Mouse (Mus musculus) CH12.LX (cell line): Measurements from ENCODE around the gene Prr23a3. TPM values are rescaled to one million over a fixed set of nuclear protein-coding genes. Genes with fewer than 3 reads are reported as not detected.

ENCODE experiments used
- DNase-seq: peaks from one replicate; pipeline ENCODE4 v3.0.0-alpha.2; 2013; ENCODE audit errors: extremely low read depth
- H3K27ac ChIP-seq: 2 replicates; pipeline ENCODE4 v1.5.1; 2012; ENCODE audit warnings: low read depth, mild to moderate bottlenecking, control low read depth, moderate library complexity; ENCODE audit not compliant: insufficient read depth
- H3K27me3 ChIP-seq: replicated peaks from 2 replicates; pipeline ENCODE3; 2012; ENCODE audit warnings: inconsistent platforms
- H3K36me3 ChIP-seq, 2 experiments: replicated peaks in 1 of 2; 2 replicates each; pipeline versions ENCODE3 to v1.6.1; 2012; ENCODE audit warnings: inconsistent platforms in 1 of 2, low read length in 1 of 2, mild to moderate bottlenecking in 1 of 2, mixed read lengths in 1 of 2, moderate library complexity in 1 of 2; ENCODE audit not compliant: control insufficient read depth in 1 of 2, insufficient read depth in 1 of 2
- H3K4me1 ChIP-seq, 2 experiments: 2 replicates each; pipeline ENCODE4 v1.6.1; 2012; ENCODE audit warnings: inconsistent platforms in 1 of 2, moderate library complexity in 1 of 2; ENCODE audit not compliant: insufficient read depth in 2 of 2, control insufficient read depth in 1 of 2
- H3K4me2 ChIP-seq: 2 replicates; pipeline ENCODE4 v1.6.1; 2012; ENCODE audit warnings: low read depth, mild to moderate bottlenecking, control low read depth; ENCODE audit not compliant: poor library complexity, insufficient read depth, severe bottlenecking
- H3K4me3 ChIP-seq, 3 experiments: fragments of 150-350 bp in 1 of 3; sonication (generic) in 1 of 3; replicated peaks in 1 of 3; 2 replicates each; pipeline versions ENCODE3 to v1.5.1; 2011 to 2012; ENCODE audit warnings: low read depth in 2 of 3, low read length in 2 of 3, mild to moderate bottlenecking in 2 of 3, moderate library complexity in 2 of 3, control low read depth in 1 of 3, improper control_type of control experiment in 1 of 3, inconsistent platforms in 1 of 3, mixed read lengths in 1 of 3; ENCODE audit not compliant: poor library complexity in 1 of 3
- H3K79me2 ChIP-seq: replicated peaks from 2 replicates; pipeline ENCODE4 v1.6.1; 2012; ENCODE audit warnings: mild to moderate bottlenecking, moderate library complexity; ENCODE audit not compliant: control insufficient read depth, poor library complexity, insufficient read depth, severe bottlenecking; ENCODE audit errors: extremely low read depth
- H3K9ac ChIP-seq: 2 replicates; pipeline ENCODE4 v1.6.1; 2012; ENCODE audit warnings: low read depth, mild to moderate bottlenecking, control low read depth, moderate library complexity; ENCODE audit not compliant: insufficient read depth
- H3K9me3 ChIP-seq: replicated peaks from 2 replicates; pipeline ENCODE3; 2012; ENCODE audit warnings: low read length, inconsistent platforms, mixed read lengths
- BHLHE40 ChIP-seq: IDR thresholded peaks from 2 replicates; pipeline ENCODE4 v1.6.1; 2011; ENCODE audit warnings: mild to moderate bottlenecking, low read depth, low read length, improper control_type of control experiment
- CHD2 ChIP-seq: IDR thresholded peaks from 2 replicates; pipeline ENCODE4 v1.6.1; 2011; ENCODE audit warnings: low read length, improper control_type of control experiment
- EP300 ChIP-seq: IDR thresholded peaks from 2 replicates; pipeline ENCODE4 v1.6.1; 2011; ENCODE audit warnings: low read length, improper control_type of control experiment
- HCFC1 ChIP-seq: IDR thresholded peaks from 2 replicates; pipeline ENCODE4 v1.6.1; 2012; ENCODE audit warnings: low read depth, mild to moderate bottlenecking, inconsistent platforms, low read length, improper control_type of control experiment
- IRF4 ChIP-seq: IDR thresholded peaks from 2 replicates; pipeline ENCODE4 v1.6.1; 2014; ENCODE audit warnings: low read depth, mild to moderate bottlenecking, inconsistent platforms, low read length, improper control_type of control experiment
- JUND ChIP-seq: conservative IDR thresholded peaks from 2 replicates; pipeline ENCODE4 v1.6.1; 2011; ENCODE audit warnings: low read depth, low read length, improper control_type of control experiment
- KAT2A ChIP-seq: IDR thresholded peaks from 2 replicates; pipeline ENCODE4 v1.6.1; 2012; ENCODE audit warnings: low read length, improper control_type of control experiment, inconsistent platforms; ENCODE audit not compliant: insufficient replicate concordance
- MXI1 ChIP-seq: IDR thresholded peaks from 2 replicates; pipeline ENCODE4 v1.6.1; 2011; ENCODE audit warnings: mild to moderate bottlenecking, low read depth, low read length, improper control_type of control experiment
- MYC ChIP-seq: IDR thresholded peaks from 2 replicates; pipeline ENCODE4 v1.6.1; 2011; ENCODE audit warnings: low read depth, mild to moderate bottlenecking, improper control_type of control experiment, low read length
- PAX5 ChIP-seq: IDR thresholded peaks from 2 replicates; pipeline ENCODE4 v1.6.1; 2012; ENCODE audit warnings: low read length, inconsistent platforms, mixed read lengths
- RCOR1 ChIP-seq: conservative IDR thresholded peaks from 2 replicates; pipeline ENCODE4 v1.6.1; 2012; ENCODE audit warnings: low read depth, mild to moderate bottlenecking, inconsistent platforms, low read length, improper control_type of control experiment
- SMC3 ChIP-seq: IDR thresholded peaks from 2 replicates; pipeline ENCODE4 v1.6.1; 2011; ENCODE audit warnings: low read depth, low read length, improper control_type of control experiment
- TBP ChIP-seq: conservative IDR thresholded peaks from 2 replicates; pipeline ENCODE4 v1.6.1; 2011; ENCODE audit warnings: low read depth, low read length, improper control_type of control experiment
- TCF12 ChIP-seq: IDR thresholded peaks from 2 replicates; pipeline ENCODE4 v1.6.1; 2014; ENCODE audit warnings: low read depth, mild to moderate bottlenecking, inconsistent platforms, low read length, improper control_type of control experiment
- UBTF ChIP-seq: IDR thresholded peaks from 2 replicates; pipeline ENCODE4 v1.6.1; 2012; ENCODE audit warnings: low read depth, mild to moderate bottlenecking, inconsistent platforms, low read length, improper control_type of control experiment, moderate library complexity
- USF1 ChIP-seq: IDR thresholded peaks from 2 replicates; pipeline ENCODE4 v1.6.1; 2014; ENCODE audit warnings: low read depth, mild to moderate bottlenecking, inconsistent platforms, low read length, improper control_type of control experiment
- ZKSCAN1 ChIP-seq: IDR thresholded peaks from 2 replicates; pipeline ENCODE4 v1.6.1; 2012; ENCODE audit warnings: low read depth, inconsistent platforms, low read length, improper control_type of control experiment, borderline replicate concordance
- ZMIZ1 ChIP-seq: IDR thresholded peaks from 2 replicates; pipeline ENCODE4 v1.6.1; 2012; ENCODE audit warnings: low read depth, mild to moderate bottlenecking, inconsistent platforms, low read length, improper control_type of control experiment
- ZNF384 ChIP-seq: IDR thresholded peaks from 2 replicates; pipeline ENCODE4 v1.6.1; 2012; ENCODE audit warnings: low read depth, low read length, improper control_type of control experiment, inconsistent platforms
- dilution Hi-C: fragments of 300-500 bp; cut with MboI; formaldehyde crosslinking; loops from 2 replicates; pipeline ENCODE4 v1.14.3; 2020; ENCODE audit warnings: low sequenced_read_pairs; ENCODE audit not compliant: extremely low pct_unique_long_range_greater_than_20kb, extremely low pct_ligation_motif_present
- in situ Hi-C: fragments of 300-500 bp; cut with MboI; formaldehyde crosslinking; loops from 3 replicates; pipeline ENCODE4 v1.14.3; 2019; ENCODE audit warnings: low sequenced_read_pairs, low pct_ligation_motif_present, low pct_unique_long_range_greater_than_20kb, mixed read lengths
- polyA plus RNA-seq: library from polyadenylated mRNA; unstranded; fragments of >175 nt; gene quantifications from 2 replicates; pipeline ENCODE4 v1.2.1, GENCODE M21; 2012; ENCODE audit warnings: low read depth; ENCODE audit not compliant: insufficient read length
- total RNA-seq, 2 experiments: library from RNA; depleted of rRNA; stranded (reverse); fragments of 300-350 nt in 1 of 2; fragments of >200 nt in 1 of 2; gene quantifications; 2 replicates each; pipeline ENCODE4 v1.2.3; 2012 to 2014

The Prr23a3 gene
- total and polyA plus RNA-seq, 3 experiments, result not detected

DNA sequence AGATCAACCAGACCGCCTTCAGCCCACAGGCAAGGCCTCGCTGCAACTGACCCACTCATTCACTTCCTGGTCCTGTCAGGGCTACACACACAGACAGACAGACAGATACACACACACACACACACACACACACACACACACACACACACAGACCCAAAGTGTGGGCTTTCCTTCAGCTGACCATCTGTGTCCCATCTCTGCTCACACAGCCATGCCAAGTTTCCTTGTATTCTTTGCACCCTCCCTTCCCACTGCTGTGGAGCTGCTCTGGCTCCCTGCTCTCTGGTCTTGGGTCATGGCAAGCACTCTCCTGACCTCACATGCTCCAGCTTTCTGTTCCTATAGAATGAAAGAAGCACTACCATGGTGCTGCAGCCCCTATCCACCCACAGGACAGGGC is 45.1 kb upstream of the Prr23a3 start:
- no peak overlapping the region for H3K4me2 ChIP-seq
- H3K36me3 ChIP-seq, result no peaks in the 10 kb centered on the region
- no peak for DNase-seq
- no peak overlapping the region for H3K4me3 ChIP-seq
- dilution Hi-C loops (no loop called here), in situ Hi-C loops (no loop called here)
- TF ChIP-seq ZMIZ1 (no peak), TCF12 (no peak), IRF4 (no peak), BHLHE40 (no peak), MXI1 (no peak), CHD2 (no peak), ZNF384 (no peak), UBTF (no peak)
- no peaks in the 10 kb centered on the region for H3K79me2 ChIP-seq
- H3K9me3 ChIP-seq, result no peaks in the 10 kb centered on the region
- no peak overlapping the region for H3K9ac ChIP-seq
- H3K27me3 ChIP-seq, result peaks cover 35% of the 10 kb centered on the region
- no peaks in the 10 kb centered on the region for H3K4me1 ChIP-seq
- H3K27ac ChIP-seq, result no peak overlapping the region

- Histone ChIP-seq H3K27me3 (peaks cover 35% of the 10 kb centered on the region), H3K27ac (no peak overlapping the region), H3K9me3 (no peaks in the 10 kb centered on the region), H3K4me2 (no peak overlapping the region), H3K9ac (no peak overlapping the region), H3K79me2 (no peaks in the 10 kb centered on the region), H3K4me1 (no peaks in the 10 kb centered on the region), H3K36me3 (no peaks in the 10 kb centered on the region), H3K4me3 (no peak overlapping the region)
- dilution Hi-C loops (no loop called here), in situ Hi-C loops (no loop called here)
- no peak for DNase-seq
- TF ChIP-seq SMC3 (no peak), TBP (no peak), KAT2A (no peak), ZMIZ1 (no peak)
Observed at GRCm38 (mm10) chr9:98820461-98820860, 44.1 kb upstream of the Prr23a3 start.

DNA sequence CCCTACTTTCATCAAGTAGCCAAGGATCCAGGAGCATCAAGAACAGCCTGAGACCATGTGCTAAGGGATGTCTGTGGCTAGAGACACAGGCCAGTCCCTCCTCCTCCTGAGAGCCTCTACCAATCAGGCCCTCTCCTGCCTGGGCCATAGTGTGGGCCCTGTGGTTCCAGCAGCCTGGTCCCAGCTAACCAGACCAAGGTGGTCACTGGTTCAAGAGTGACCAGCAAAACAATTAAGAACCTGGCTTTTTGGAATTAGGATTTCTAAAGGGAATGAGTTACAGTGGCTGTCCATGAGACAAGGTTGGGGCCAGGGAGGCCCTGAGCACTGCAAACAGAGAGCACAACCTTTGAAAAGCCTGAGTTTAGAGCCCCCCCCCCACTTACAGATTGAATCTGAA is 43.5 kb upstream of the Prr23a3 start:
- in situ Hi-C loops (no loop called here), dilution Hi-C loops (no loop called here)
- Histone ChIP-seq H3K4me2 (no peak overlapping the region), H3K27ac (no peak overlapping the region), H3K79me2 (no peaks in the 10 kb centered on the region), H3K9me3 (no peaks in the 10 kb centered on the region), H3K4me3 (no peak overlapping the region), H3K27me3 (peaks cover 31% of the 10 kb centered on the region), H3K36me3 (no peaks in the 10 kb centered on the region), H3K4me1 (no peaks in the 10 kb centered on the region), H3K9ac (no peak overlapping the region)
- TF ChIP-seq PAX5 (no peak), MYC (no peak), TBP (no peak), ZNF384 (no peak), ZKSCAN1 (no peak), EP300 (no peak), JUND (no peak), HCFC1 (no peak), MXI1 (no peak), RCOR1 (no peak), IRF4 (no peak), USF1 (no peak)
- no peak for DNase-seq
